Mouse (Mus musculus) fibroblast of lung, adult 2 months (primary cell): ENCODE data around the gene Tacc2.

Experiments used
- DNase-seq: peaks from one replicate; pipeline ENCODE4 v3.0.0-alpha.2; 2011; ENCODE audit warnings: low read depth

The Tacc2 gene

DNA sequence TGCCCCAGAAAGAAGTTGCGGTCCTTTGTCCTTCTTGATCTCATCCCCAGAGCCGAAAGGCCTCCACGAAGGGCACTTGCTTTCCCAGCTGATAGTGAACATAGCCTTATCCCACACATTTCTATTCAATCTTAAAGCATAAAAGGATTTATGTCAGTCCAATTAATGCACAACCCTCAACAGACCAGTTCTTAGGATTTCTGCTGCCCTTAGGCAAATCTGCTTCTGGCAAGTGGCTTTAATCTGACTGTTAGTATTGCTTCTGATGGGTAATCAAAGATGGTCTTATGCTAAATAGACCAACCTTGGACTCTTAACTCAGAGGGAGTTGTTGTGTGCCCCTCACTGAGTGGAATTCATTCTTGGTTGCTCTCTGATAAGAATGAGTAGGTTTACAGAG, 40.4 kb downstream of the Tacc2 start:
- DNase-seq: no peak

GRCm38 (mm10) chr7:130621068-130621467, 43.8 kb downstream of the Tacc2 start:
- no peak for DNase-seq

DNA sequence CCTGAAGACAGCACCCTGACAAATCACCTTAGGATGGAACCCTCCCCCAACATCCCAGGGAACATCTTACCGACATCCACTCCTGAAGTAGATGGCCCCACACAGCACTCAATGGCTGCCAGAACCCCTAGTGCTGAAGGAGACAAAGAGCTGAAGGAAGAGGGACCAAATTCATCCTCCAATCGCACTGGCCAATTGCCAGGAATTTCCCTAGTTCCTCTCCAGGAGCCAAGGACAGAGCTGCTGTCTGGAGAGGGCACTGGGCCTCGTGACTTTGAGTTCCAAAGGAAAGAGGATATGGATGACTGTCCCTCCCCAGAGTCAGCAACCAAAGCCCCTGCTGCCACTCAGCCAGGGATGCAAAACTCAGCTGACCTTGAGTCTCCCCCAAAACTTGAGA, 44.7 kb downstream of the Tacc2 start:
- DNase-seq: no peak

- DNase-seq: no peak
These were observed 45.1 kb downstream of the Tacc2 start for GRCm38 (mm10) chr7:130622359-130622758.

GRCm38 (mm10) chr7:130624299-130624698, 47.1 kb downstream of the Tacc2 start:
- no peak for DNase-seq

DNA sequence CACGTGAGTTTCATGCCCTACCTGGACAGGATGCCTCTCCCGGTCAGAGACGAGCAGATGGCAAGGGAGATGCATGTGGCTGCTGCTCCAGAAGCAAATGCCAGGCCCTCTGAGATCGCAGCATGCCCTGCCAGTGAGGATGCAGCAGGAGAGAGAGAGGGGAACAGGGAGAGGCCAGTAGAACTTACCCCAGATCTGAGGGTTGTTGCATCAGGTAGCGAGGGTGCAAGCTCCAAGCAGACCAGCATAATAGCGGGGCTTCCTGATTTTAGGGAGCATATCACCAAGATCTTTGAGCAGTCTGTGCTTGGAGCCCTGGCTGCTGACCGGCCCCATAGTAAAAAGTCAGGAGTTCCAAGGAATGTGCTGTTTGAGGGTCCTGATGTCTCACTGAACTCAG, 48.1 kb downstream of the Tacc2 start:
- DNase-seq: no peak

GRCm38 (mm10) chr7:130628601-130629000, 51.4 kb downstream of the Tacc2 start:
- peak; percentile 27 for DNase-seq

- DNase-seq: no peak
These were observed 52.8 kb downstream of the Tacc2 start for GRCm38 (mm10) chr7:130629999-130630398.

DNA sequence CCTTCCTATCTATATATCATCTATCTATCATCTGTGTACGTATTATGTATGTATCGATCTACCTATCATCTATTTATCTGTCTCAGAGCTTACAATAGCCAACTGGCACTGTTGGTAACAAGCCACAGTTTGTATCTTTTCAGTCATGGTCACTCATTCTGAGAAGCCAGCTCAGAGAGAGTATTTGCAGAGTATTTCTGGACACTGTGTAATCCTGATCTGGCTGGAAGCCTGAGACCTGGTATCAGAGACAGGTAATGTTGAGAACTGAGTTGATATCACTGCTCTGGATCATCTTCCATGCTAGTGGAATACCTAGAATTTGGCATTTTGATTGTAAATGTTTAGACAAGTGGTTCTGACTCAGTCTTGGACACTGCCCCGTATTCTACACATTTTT, 53.7 kb downstream of the Tacc2 start:
- no peak for DNase-seq

DNA sequence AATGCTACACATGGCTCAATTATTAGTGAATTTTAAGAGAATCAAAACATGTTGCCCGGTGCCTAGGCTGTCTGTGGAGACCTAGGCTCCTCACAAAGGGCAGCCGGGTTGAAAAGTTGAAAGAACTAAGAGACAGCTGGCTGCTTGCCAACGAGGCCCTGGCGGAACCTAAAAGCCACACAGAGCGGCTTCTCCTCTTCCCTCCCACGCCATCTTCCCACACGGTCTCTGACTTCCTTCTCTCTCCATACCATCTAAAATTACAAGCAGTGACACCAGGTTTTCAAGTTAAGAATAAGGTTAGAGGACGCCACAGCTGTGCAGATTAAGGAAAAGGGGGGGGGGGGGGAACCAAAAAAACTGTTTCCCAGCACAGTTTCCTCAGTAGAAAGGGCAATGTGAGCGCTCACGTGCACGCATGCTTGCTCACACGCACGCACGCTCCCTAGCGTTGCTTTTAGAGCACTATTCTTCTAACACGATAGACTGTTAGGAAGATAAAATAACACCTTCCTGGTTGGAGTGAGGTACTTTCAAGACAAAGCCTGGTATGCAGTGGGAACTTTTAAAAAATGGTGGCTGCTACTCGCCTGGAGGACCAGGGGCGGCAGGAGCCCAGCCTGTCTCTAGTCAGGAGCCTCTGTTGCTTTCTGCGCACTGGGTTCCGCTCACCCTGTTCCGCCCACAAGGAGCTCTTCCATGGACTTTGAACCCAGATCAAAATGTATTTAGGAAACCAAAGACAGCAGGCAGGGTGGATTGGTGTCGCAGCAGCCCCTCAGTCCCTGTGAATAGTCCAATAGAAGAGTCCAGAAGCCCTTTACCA, 54.5 kb downstream of the Tacc2 start:
- DNase-seq: no peak

- DNase-seq: no peak
These were observed 55.1 kb downstream of the Tacc2 start for GRCm38 (mm10) chr7:130632379-130632732.

DNA sequence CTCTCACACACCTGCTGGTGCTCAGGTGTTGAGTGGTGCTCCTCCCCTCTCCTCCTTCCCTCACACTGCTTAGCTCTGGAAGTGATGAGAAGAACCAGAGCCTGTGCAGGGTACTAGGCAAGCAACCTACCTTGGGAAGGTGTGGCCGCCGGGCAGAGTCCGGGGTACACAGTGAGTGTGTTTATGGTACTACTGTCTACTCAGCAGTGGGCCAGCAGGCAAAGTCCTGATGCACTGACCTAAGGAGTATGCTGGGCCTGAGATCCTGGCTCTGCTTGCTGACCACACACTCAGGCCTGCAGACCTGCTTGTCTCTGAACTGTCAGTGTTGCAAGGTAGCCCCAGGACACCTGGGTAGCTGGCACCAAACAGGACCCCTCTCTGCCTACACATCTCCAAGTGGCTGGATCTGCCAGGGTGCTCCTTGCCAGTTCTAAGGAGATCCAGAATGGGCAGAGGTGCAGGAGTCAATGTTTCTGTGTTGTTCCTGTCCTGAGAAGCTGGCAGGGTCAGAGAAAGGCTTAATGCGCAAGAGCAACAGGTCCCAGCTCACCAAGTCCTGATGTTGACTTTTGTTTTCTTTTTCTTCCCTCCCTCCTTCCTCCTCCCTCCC, 57.1 kb downstream of the Tacc2 start:
- DNase-seq: no peak

GRCm38 (mm10) chr7:130635212-130635611, 58.0 kb downstream of the Tacc2 start:
- DNase-seq: no peak

GRCm38 (mm10) chr7:130636274-130636673, 59.0 kb downstream of the Tacc2 start:
- no peak for DNase-seq

DNA sequence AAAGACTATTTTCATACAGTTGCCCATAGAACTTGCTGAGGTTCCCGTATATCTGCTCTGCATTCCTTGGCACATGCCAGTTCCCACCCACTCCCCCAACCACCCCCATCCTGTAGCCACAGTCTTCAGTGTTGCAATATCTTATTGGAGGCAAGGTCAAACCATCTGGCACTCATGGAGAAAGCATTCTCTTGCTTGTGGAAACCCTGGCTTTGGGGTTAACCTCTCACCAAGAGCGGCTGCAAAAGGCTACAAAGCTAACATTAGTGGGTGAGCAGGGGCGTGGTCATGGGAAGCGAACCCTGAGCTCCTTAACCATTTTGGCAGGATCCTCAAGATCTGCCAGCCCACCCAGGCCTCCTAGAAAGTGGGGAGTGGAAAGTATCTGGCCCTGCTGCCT, 59.7 kb downstream of the Tacc2 start:
- DNase-seq: peak; percentile 40

GRCm38 (mm10) chr7:130637811-130638210, 60.6 kb downstream of the Tacc2 start:
- no peak for DNase-seq

GRCm38 (mm10) chr7:130640681-130641080, 63.4 kb downstream of the Tacc2 start:
- DNase-seq: peak; percentile 73

DNA sequence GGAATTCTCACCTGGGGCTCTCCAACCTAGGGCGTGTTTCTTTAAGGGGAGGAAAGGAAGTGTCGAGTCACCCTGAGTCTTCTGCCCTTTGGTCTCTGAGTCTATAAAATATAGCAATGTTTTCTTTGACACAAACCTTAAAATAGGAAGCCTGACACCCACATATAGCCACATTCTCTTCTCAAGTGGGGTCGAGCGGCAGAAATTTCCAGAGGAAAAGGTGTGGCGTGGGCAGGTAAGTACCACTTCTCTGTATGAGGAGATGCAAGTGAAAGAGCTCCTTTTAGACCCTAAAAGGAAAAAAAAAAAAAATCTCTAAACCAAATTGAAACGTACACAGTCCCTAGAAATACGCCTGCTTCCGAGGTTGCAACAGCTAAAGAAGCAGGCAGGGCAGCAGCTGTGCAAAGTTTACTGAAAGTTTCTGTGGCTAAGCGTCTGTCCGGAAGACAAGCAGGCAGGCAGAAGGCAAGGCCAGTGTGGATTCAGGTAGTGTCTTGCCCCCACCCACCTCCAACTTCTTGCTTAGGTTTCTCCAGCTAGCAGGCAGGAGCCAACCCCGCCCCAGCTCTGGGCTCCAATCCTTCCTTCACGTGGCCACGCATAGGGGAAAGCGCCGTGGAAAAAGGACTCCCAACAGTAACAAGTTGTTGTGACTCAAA, 68.2 kb downstream of the Tacc2 start:
- DNase-seq: peak; percentile 59

DNA sequence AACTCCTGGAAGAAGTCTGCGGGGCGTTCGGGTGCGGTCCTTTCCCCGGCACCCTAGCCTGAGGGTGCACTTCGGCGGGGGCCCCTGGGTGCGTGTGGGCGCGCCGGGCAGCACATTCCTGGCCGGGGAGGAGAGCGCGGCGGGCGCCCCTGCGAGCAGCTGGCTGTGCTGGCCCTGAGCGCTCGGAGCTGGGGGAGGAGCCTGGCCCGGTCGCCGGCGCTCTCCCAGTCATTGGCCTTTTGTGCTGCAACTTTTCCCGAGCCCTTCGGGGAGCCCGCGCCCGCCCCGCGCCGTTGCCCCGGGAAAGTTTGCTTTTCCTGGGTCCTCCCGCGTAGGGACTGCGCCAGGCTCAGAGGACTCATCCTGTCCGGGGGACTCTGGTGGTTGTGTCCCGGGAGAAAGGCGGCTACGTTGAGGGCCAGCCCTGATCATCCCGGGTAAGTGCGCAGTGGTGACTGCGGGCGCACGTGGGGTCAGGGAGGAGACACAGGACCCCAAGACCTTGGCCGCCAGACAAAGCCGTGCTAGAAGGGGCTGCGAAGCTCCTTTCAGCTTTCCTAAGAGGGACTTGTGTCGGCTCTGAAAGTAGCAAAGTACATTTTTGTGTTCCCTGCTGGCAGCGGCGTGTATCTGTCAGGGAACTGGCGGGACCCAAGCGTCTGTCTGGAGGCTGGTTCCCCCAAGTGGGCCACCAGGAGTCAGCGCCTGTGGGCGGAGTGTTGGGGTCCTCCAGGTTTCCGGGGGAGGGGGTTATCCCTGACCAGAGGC, 68.9 kb downstream of the Tacc2 start:
- DNase-seq: peak; percentile 40

DNA sequence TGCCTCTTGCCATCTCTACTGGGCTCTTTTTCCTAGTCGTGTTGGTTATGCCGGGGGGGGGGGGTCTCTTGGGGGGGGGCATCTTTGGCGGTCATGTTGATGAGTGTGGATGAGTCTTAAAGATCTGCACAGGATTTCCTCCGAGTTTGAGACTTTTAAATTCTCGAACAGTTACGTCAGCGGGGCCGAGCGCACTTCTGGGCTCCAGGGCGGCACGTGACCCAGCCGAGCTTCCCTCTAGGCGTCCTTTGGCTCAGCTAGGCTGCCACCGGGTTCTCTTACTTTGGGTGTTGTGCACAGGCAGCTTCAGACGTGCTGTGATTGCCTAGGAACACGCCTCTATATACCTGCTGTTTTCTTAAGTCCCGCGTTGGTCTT, 69.5 kb downstream of the Tacc2 start:
- peak; percentile 56 for DNase-seq

- no peak for DNase-seq
These were observed 70.8 kb downstream of the Tacc2 start for GRCm38 (mm10) chr7:130648061-130648460.

GRCm38 (mm10) chr7:130649257-130649656, 72.0 kb downstream of the Tacc2 start:
- no peak for DNase-seq

DNA sequence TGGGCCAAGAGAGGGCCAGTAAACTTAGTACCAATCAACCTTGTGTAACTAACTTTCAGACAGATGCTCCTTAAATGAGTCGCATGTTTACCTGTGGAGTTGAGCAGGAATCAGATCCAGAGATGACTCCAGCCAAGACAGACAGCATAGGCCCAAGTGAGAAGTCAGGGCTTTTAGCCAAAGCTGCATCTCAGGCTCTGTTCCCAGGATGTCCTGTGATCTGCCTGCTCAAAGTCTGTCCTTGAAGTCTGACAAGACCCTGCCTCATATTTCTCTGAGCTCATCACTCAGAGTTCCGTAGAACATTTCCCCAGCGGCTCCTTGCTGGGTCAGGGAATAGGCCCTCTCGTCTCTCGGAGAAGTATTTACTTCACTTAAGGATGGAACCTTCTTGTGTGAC, 73.4 kb downstream of the Tacc2 start:
- DNase-seq: no peak
